In genomic region chr9:63148410-63149371, GRCm38 (mm10) we compare ENCODE assay signal across 8 mouse cellular contexts. TPM values are rescaled to one million over a fixed set of nuclear protein-coding genes. Genes with fewer than 3 reads are reported as not detected.
A peak's percentile ranks its signal among the peaks of the same experiment; 100 is the strongest.
DNase-seq lines count a peak whose midpoint lies in the region; ATAC-seq and TF ChIP-seq lines count a peak whose summit lies in the region.

Skor1 (minus strand) TSS chr9:63148961.

- TF ChIP-seq CTCF in kidney, postnatal 0 days (IDR thresholded peaks at IDR 0.05; ENCODE audit: low read depth) = no peak
- TF ChIP-seq CTCF in kidney, adult 2 months (conservative IDR thresholded peaks at IDR 0.05; ENCODE audit: insufficient read depth, insufficient read length, low read depth, low read length) = no peak

- no peak for TF ChIP-seq POLR2A in kidney, adult 2 months (IDR thresholded peaks at IDR 0.05; ENCODE audit: low read depth, low read length)

- 0 out of 2 replicates have a peak, but pooled peaks cover 3% of the 10 kb centered on the region for H3K9me3 ChIP-seq in kidney, postnatal 0 days (replicated peaks; ENCODE audit: low read length)
- H3K9me3 ChIP-seq in embryonic facial prominence, embryonic 15.5 days (replicated peaks) = no peaks in the 10 kb centered on the region
- no peaks in the 10 kb centered on the region for H3K9me3 ChIP-seq in intestine, embryonic 15.5 days
- H3K9me3 ChIP-seq in neural tube, embryonic 11.5 days (ENCODE audit: control insufficient read depth, low read length) = no peaks in the 10 kb centered on the region

- no peak for ATAC-seq in kidney, postnatal 0 days (replicated peaks; ENCODE audit: low FRiP score, low read depth)
- ATAC-seq in embryonic facial prominence, embryonic 15.5 days (ENCODE audit: insufficient number of reproducible peaks, low FRiP score, low TSS enrichment, low read depth) = no peak
- 0 out of 2 replicates have a peak, but pooled peaks have one; percentile 34 for ATAC-seq in intestine, embryonic 15.5 days
- no peak for ATAC-seq in neural tube, embryonic 11.5 days (ENCODE audit: insufficient read depth, low FRiP score, low TSS enrichment)

- H3K27me3 ChIP-seq in kidney, postnatal 0 days (ENCODE audit: insufficient read depth, low read length) = peaks cover 97% of the 10 kb centered on the region
- peaks cover 20% of the 10 kb centered on the region for H3K27me3 ChIP-seq in kidney, adult 2 months (replicated peaks; ENCODE audit: control insufficient read depth, insufficient read depth, low read length)
- peaks cover 100% of the 10 kb centered on the region for H3K27me3 ChIP-seq in embryonic facial prominence, embryonic 15.5 days
- peaks cover 98% of the 10 kb centered on the region for H3K27me3 ChIP-seq in intestine, embryonic 15.5 days (replicated peaks)
- H3K27me3 ChIP-seq in neural tube, embryonic 11.5 days (ENCODE audit: control insufficient read depth, insufficient read depth, low read length) = peaks cover 96% of the 10 kb centered on the region

- H3K4me1 ChIP-seq in kidney, postnatal 0 days (replicated peaks; ENCODE audit: insufficient read depth, low read length) = peaks cover 33% of the 10 kb centered on the region
- H3K4me1 ChIP-seq in kidney, adult 2 months (ENCODE audit: control insufficient read depth, insufficient read depth, low read length) = no peaks in the 10 kb centered on the region; the same call in 1 of the 2 replicates
- H3K4me1 ChIP-seq in embryonic facial prominence, embryonic 15.5 days = peaks cover 59% of the 10 kb centered on the region
- peaks cover 50% of the 10 kb centered on the region for H3K4me1 ChIP-seq in intestine, embryonic 15.5 days (replicated peaks)
- peaks cover 25% of the 10 kb centered on the region for H3K4me1 ChIP-seq in neural tube, embryonic 11.5 days (ENCODE audit: control insufficient read depth, insufficient read depth, low read length)

- H3K36me3 ChIP-seq in kidney, postnatal 0 days (ENCODE audit: insufficient read depth, low read length) = no peaks in the 10 kb centered on the region
- H3K36me3 ChIP-seq in kidney, adult 2 months (ENCODE audit: control insufficient read depth, insufficient read depth, low read length) = no peaks in the 10 kb centered on the region
- H3K36me3 ChIP-seq in embryonic facial prominence, embryonic 15.5 days = no peaks in the 10 kb centered on the region
- H3K36me3 ChIP-seq in intestine, embryonic 15.5 days = no peaks in the 10 kb centered on the region
- H3K36me3 ChIP-seq in neural tube, embryonic 11.5 days (ENCODE audit: control insufficient read depth, insufficient read depth, low read length) = no peaks in the 10 kb centered on the region

- H3K27ac ChIP-seq in kidney, postnatal 0 days = no peak within 1 kb of the TSS
- H3K27ac ChIP-seq in kidney, adult 2 months (ENCODE audit: insufficient read depth, low read depth, low read length) = no peak within 1 kb of the TSS
- no peak within 1 kb of the TSS for H3K27ac ChIP-seq in embryonic facial prominence, embryonic 15.5 days (replicated peaks)
- H3K27ac ChIP-seq in intestine, embryonic 15.5 days = no peak within 1 kb of the TSS
- peak within 1 kb of the TSS; percentile 27; the same call in 1 of the 2 replicates for H3K27ac ChIP-seq in neural tube, embryonic 11.5 days (ENCODE audit: low read depth, low read length)

- DNase-seq in kidney, postnatal 0 days (ENCODE audit: low spot score) = no peak
- no peak for DNase-seq in kidney, adult 2 months
- peak; percentile 38 for DNase-seq in neural tube, embryonic 11.5 days (ENCODE audit: low spot score)
- DNase-seq in thymus, adult 18-20 months = no peak
- DNase-seq in kidney, postnatal 25 days = no peak
- no peak for DNase-seq in frontal cortex, postnatal 36 days (ENCODE audit: low spot score in 2 of 2)

- peak within 1 kb of the TSS; percentile 68 for H3K4me2 ChIP-seq in kidney, postnatal 0 days (ENCODE audit: low read length)
- H3K4me2 ChIP-seq in embryonic facial prominence, embryonic 15.5 days (replicated peaks) = peak within 1 kb of the TSS; percentile 90
- peak within 1 kb of the TSS; percentile 74 for H3K4me2 ChIP-seq in intestine, embryonic 15.5 days (replicated peaks)
- peak within 1 kb of the TSS; percentile 60 for H3K4me2 ChIP-seq in neural tube, embryonic 11.5 days (ENCODE audit: low read depth)

- H3K4me3 ChIP-seq in kidney, postnatal 0 days (replicated peaks; ENCODE audit: low read depth, low read length) = peak within 1 kb of the TSS; percentile 40
- H3K4me3 ChIP-seq in kidney, adult 2 months (ENCODE audit: insufficient read depth, low read depth, low read length) = no peak within 1 kb of the TSS
- peak within 1 kb of the TSS; percentile 47 for H3K4me3 ChIP-seq in embryonic facial prominence, embryonic 15.5 days (replicated peaks)
- H3K4me3 ChIP-seq in intestine, embryonic 15.5 days (replicated peaks) = peak within 1 kb of the TSS; percentile 42
- H3K4me3 ChIP-seq in neural tube, embryonic 11.5 days (ENCODE audit: low read depth, low read length) = peak within 1 kb of the TSS; percentile 41

- WGBS in kidney, postnatal 0 days = under 1% methylated on average over 64 of the region's 108 CpGs
- WGBS in kidney, adult 2 months = 1% methylated on average over 86 of the region's 108 CpGs
- WGBS in embryonic facial prominence, embryonic 15.5 days = under 1% methylated on average over 74 of the region's 108 CpGs
- WGBS in intestine, embryonic 15.5 days = under 1% methylated on average over 74 of the region's 108 CpGs
- WGBS in neural tube, embryonic 11.5 days = under 1% methylated on average over 63 of the region's 108 CpGs

- no peak within 1 kb of the TSS for H3K9ac ChIP-seq in kidney, postnatal 0 days (ENCODE audit: low read depth, low read length)
- H3K9ac ChIP-seq in embryonic facial prominence, embryonic 15.5 days = no peak within 1 kb of the TSS
- no peak within 1 kb of the TSS for H3K9ac ChIP-seq in intestine, embryonic 15.5 days
- H3K9ac ChIP-seq in neural tube, embryonic 11.5 days (ENCODE audit: low read length) = peak within 1 kb of the TSS; percentile 52

RNA-seq across cellular contexts. Expression of gene Skor1, which starts in this region (rescaled TPM):
- not detected in 2 replicates for polyA plus RNA-seq in kidney, postnatal 0 days (2015; fragmentation: Nextera tagmentation; extraction: Ambion mirVana)
- 0.02 and 0.03 TPM in 2 replicates for polyA plus RNA-seq in kidney, adult 2 months (2012; rRNA removed)
- polyA plus RNA-seq in embryonic facial prominence, embryonic 15.5 days (2015; fragmentation: Nextera tagmentation; extraction: Ambion mirVana) = 0.08 TPM in 1 of 2 replicates, not detected in the other
- polyA plus RNA-seq in intestine, embryonic 15.5 days (2015; fragmentation: Nextera tagmentation; extraction: Ambion mirVana) = not detected in 2 replicates
- polyA plus RNA-seq in neural tube, embryonic 11.5 days (2014; fragmentation: Nextera tagmentation; extraction: Ambion mirVana) = 7.6 and 7.7 TPM in 2 replicates

Comparison
In these comparisons a context has a peak if more than half of its experiments do, and no peak if none do; other contexts are left out.
1. Peak in ATAC-seq, H3K4me3 ChIP-seq and H3K4me2 ChIP-seq in intestine, embryonic 15.5 days; RNA of the gene not detected or under 1 TPM.